Mouse (Mus musculus): ENCODE results near the gene Lpar1. TPM values are rescaled to one million over a fixed set of nuclear protein-coding genes. Genes with fewer than 3 reads are reported as not detected.

The Lpar1 gene
- polyA plus RNA-seq, 1 experiment: 25.1 TPM

DNA sequence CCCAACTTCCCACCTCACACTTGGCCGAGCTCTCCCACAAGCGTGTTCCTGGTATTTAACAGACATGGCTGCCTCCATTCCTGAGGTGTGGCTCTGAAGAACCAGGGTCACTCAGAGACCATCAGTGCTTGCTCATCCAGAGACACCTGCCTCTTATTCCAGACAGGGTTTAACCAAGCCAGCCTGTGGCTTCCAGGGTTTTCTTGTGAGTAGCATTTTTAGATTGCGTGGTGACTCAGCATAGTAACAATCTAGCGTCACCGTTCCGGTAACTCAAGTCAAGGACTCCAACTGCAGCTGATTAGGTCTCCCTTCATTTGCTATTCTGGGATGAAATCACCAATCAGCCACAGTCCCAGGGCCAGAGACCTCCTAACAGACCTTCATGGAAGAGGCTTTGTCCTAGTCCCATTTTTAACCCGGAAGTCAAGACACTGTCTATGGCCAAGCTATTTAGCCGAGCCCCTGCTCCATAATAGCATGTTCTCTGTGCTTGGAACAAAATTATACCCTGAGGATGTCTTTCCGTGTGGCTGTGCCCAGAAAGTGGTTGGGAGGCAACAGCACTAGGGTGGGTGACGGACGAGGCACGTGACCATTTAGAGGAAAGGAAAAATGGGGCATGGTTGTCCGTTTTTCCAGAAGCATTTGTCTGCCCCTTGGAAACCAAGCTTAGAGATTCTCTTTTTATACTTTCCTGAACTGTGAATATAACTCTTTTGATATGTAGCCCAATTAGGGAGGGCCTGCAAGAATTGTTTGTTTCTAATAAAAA is 89.1 kb downstream of the Lpar1 start:
- peak in 1 of 2 experiments; percentile 44 for DNase-seq (ENCODE audit: extremely low spot score in 1 of 2, low spot score in 1 of 2)

DNA sequence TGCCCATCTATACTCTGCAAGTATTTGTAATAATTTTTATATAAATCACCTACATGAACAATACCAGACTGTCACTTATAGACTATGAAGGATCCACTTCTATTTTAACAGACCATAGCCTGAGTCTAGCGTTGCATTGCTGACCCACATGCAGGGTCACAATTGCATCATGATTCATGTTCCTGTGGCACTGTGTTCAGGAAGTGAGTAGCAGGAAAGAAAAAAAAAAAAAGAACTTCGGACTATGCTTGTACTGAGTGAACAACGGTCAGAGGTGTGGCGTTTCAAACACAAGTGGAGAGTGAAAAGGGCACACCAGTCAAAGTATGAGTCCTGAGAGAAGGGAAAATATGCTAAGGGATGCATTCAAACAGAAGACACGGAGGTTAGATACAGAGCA is 90.7 kb downstream of the Lpar1 start:
- DNase-seq (ENCODE audit: extremely low spot score in 1 of 2, low spot score in 1 of 2): no peak

GRCm38 (mm10) chr4:58462586-58462985 is 91.1 kb downstream of the Lpar1 start:
- peak in 1 of 2 experiments; percentile 49 for DNase-seq (ENCODE audit: extremely low spot score in 1 of 2, low spot score in 1 of 2)

DNA sequence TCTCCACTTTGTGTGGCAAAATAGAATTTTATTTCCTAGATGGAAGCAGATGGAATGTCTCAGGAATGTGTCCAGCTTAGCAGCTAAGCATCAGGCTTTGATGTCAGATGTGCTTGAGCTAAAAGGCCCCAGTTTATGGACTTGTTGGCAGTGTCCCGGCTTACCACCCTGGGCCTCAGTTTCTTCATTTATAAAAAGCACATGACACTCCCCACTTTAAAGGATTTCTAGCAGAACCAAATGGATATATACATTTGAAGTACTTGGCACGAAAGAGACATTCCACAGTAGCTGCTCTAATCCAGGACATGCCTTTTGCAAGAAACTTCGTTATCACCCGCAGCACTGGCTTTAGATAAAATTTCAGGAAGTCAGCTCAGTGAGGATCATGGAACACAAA is 100.4 kb downstream of the Lpar1 start:
- no peak for DNase-seq (ENCODE audit: extremely low spot score in 1 of 2, low spot score in 1 of 2)

DNA sequence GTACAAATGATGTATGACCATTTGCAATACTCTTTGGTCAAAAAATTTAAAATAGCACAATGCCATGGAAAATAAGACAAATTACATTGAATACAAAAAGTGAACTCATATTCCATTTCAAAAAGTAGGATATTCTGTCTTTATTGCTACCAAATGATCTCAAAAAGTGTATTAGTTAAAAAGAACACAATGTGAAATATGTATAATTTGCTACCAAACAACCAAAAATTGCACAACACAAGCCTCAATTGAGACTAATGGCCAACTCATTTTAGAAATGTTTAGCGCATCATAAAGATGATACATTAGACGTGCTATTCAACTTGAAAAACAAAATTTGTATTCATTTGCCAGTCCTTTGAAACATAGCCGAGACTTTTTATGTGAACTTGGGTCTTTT is 104.9 kb downstream of the Lpar1 start:
- DNase-seq (ENCODE audit: extremely low spot score in 1 of 2, low spot score in 1 of 2): no peak

DNA sequence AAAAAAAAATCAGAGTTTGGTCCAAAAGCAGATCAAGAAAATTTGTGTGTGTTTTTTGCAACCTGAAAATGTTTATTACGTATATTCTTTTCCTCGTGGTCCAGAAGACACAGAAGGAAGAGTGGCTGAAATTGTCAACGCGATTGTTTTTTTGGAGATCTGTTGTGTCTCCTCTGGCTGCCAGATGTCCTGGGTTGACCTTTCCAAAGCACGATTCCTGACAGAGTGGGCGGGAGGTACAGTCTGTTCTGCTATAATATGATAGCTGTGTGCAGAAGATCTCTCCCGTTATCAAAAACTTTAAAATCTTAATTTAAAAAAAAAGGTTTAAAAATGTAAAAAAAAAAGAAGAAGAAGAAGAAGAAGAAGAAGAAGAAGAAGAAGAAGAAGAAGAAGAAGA is 105.9 kb downstream of the Lpar1 start:
- peak in 1 of 2 experiments; percentile 39 for DNase-seq (ENCODE audit: extremely low spot score in 1 of 2, low spot score in 1 of 2)

DNA sequence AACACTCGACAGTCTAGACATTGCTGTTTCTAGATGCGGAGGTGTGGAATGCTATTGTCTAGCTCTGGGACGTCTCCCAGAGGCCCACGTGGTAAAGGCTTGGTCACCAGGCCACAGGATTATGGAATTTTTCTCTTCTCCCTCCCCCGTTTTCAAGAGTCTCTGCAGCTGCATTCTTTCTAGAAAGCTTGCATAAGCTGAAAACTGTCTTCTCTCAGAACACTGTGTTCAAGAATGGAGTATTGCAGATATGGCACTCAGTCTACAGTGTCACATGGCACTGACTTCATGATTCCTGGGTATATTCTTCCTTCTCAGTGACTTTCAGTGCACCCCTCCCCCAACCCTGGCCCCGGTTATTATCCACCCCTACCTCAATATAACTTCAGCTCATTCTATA is 107.9 kb downstream of the Lpar1 start:
- no peak for DNase-seq (ENCODE audit: extremely low spot score in 1 of 2, low spot score in 1 of 2)

DNA sequence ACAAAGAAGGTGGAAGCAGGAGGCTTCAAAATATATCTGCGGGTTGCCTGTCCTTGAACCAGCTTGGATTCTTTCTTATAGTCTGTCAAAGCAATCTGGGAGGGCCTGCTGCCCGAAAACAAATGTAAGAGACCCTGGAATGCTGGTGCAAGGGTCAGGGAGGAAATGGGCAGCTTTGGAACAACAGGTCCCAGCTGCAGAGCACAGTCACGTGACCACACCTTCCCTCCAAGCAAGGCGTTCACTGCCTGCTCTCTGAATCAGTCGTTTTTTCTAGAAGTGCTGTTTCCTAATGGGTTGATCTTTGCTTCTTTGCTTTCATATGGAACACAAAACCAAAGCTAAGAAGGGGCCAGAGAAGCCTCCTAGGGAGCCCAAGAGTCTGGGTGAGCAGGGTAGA is 111.4 kb downstream of the Lpar1 start:
- no peak for DNase-seq (ENCODE audit: extremely low spot score in 1 of 2, low spot score in 1 of 2)

- no peak for DNase-seq (ENCODE audit: extremely low spot score in 1 of 2, low spot score in 1 of 2)
These were observed 115.0 kb downstream of the Lpar1 start for GRCm38 (mm10) chr4:58438654-58439053.

GRCm38 (mm10) chr4:58437271-58437670 is 116.4 kb downstream of the Lpar1 start:
- DNase-seq (ENCODE audit: extremely low spot score in 1 of 2, low spot score in 1 of 2): no peak

DNA sequence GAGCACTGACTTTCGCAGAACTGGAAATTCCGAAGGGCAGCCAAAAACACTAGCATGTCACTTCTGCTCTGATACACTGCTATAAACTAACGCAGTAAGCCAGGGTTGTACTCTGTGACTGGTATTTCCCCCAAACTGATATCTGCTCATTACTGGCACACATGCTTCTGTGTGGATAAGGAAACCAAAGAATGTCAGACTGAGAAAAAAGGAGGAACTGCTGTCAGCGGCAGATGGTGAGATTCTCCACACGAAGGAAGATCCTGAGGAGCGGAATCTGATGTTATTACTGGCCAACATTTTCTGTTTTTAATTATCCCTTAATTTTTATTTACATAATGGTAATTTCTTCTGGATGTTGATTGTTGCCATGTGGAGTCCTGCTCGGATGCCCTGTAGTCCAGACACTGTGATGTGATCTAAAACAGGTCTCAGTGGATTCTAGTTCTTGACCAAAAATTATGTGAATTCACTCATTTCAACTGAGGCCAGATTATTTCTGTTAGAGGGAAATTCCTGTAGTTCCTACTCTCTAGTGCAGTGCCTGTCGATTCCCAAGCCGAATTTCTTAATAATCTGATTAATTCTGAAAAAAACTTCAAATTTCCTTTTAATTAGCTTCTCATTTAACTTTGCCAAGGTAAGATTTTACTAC is 130.3 kb downstream of the Lpar1 start:
- no peak for DNase-seq (ENCODE audit: extremely low spot score in 1 of 2, low spot score in 1 of 2)

DNA sequence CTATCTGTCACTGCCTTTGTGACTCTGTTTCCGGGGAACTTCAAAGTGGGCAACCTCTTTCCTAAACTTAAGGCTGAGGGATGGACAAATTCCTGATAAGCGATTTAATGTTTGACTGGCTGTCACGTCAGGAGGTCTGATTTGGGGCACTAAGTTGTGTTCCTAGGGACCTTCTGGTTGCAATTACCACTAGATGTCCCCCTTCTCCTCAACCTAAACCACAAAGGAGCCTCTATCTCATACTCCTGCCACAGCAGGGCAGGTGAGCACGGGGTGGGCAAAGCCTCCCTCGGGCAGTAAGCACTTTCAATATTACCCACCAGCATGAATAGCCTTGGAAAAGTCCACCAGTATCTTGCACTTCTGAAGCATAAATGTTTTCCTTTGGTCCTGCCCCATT is 134.5 kb downstream of the Lpar1 start:
- DNase-seq (ENCODE audit: extremely low spot score in 1 of 2, low spot score in 1 of 2): peak in 1 of 2 experiments; percentile 50

GRCm38 (mm10) chr4:58417319-58417718 is 136.4 kb downstream of the Lpar1 start:
- DNase-seq (ENCODE audit: extremely low spot score in 1 of 2, low spot score in 1 of 2): peak; percentile 17 to 55

DNA sequence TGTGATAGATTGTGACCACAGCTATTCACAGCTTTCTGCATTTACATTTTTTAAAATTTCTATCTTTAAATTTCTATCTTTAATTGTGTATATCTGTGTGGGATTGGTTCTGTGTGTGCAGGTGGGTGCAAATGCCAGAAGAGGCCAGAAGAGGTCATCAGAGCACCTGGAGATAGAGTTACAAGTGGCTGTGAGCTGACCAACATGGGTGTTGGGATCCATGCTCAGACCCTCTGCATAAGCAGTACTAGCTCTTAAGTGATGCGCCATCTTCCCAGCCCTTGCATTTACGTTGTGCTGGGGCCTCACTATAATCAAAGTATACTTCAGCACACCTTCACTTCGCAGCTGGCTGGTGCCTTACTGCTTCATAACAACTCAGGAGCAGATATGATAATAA is 138.2 kb downstream of the Lpar1 start:
- no peak for DNase-seq (ENCODE audit: extremely low spot score in 1 of 2, low spot score in 1 of 2)

GRCm38 (mm10) chr4:58413188-58414185 is 140.2 kb downstream of the Lpar1 start:
- no peak for DNase-seq (ENCODE audit: extremely low spot score in 1 of 2, low spot score in 1 of 2)

DNA sequence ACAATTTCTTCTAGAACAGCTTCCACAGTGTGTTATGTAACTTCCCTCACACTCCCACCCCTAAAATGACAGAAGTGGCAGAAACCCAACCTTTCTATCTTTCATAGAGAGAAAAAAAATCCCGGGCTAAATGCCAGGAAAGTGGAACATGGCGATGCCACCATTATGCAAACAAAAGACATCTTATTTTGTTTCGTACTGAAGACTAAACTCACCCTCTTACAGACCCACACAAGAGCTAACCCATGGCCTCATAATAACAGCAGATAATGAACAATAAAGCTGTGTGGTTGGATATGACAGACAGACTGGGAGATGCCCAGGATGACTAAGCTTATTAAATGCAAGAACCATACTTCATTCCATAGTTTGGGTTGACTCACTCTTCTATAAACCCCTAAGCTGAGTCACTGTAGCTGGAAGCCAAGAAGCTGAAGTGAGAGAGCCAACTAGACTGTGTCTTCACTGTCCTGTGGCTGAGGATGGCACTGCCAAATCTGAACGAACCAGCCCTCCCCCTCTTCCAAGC is 151.7 kb downstream of the Lpar1 start:
- DNase-seq (ENCODE audit: extremely low spot score in 1 of 2, low spot score in 1 of 2): peak; percentile 76 to 80

DNA sequence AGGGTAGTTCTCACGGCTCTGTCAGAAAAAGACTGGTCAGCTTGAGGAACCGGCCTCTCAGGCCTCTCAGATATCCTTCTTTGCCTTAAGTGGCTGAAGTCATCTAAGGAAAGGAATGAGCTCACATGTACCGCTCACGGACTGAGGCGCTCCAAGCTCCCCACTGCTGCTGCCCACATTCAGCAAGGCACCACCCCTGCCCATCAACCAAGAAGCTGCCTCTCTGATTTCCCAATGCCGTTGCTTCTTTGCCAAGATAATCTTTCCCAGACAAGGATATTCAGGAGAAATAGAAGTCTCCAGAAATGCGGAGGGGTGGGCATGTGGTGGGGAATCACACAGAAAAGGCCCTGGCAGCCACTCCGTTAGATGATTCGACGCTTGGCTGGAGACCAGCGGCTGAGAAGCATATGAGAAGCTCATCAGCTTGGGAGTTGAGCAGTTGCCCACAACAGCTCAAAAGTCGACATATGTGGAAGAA is 152.8 kb downstream of the Lpar1 start:
- peak; percentile 84 to 91 for DNase-seq (ENCODE audit: extremely low spot score in 1 of 2, low spot score in 1 of 2)

Data from frontal cortex, adult 2 months (tissue).